Mouse (Mus musculus) erythroblast, embryonic 14.5 days (primary cell): ENCODE data around the gene Lrmda. TPM values are rescaled to one million over a fixed set of nuclear protein-coding genes. Genes with fewer than 3 reads are reported as not detected.

Source experiments
- H3K27me3 ChIP-seq: 2 replicates; pipeline ENCODE4 v1.6.1; 2012; ENCODE audit warnings: inconsistent platforms; ENCODE audit not compliant: control insufficient read depth
- H3K36me3 ChIP-seq: 2 replicates; pipeline ENCODE4 v1.6.1; 2012; ENCODE audit warnings: mild to moderate bottlenecking, inconsistent platforms; ENCODE audit not compliant: control insufficient read depth
- H3K4me1 ChIP-seq: 2 replicates; pipeline ENCODE4 v1.6.1; 2012; ENCODE audit warnings: inconsistent platforms; ENCODE audit not compliant: control insufficient read depth
- H3K4me3 ChIP-seq: replicated peaks from 2 replicates; pipeline ENCODE3; 2012; ENCODE audit warnings: moderate library complexity, mild to moderate bottlenecking, inconsistent platforms
- H3K9me3 ChIP-seq: 2 replicates; pipeline ENCODE4 v1.6.1; 2012; ENCODE audit warnings: low read length, inconsistent platforms, mixed read lengths; ENCODE audit not compliant: control insufficient read depth
- GATA1 ChIP-seq: IDR thresholded peaks from 2 replicates; pipeline ENCODE4 v1.6.1; 2012; ENCODE audit warnings: low read length, inconsistent platforms, mixed read lengths
- TAL1 ChIP-seq: IDR thresholded peaks from 3 replicates; pipeline ENCODE4 v1.6.1; 2012; ENCODE audit warnings: low read length, inconsistent platforms, mixed read lengths
- polyA plus RNA-seq: library from polyadenylated mRNA; stranded (reverse); fragments of >175 nt; gene quantifications from 2 replicates; pipeline ENCODE4 v1.2.3, GENCODE M21; 2012

Gene Lrmda
- polyA plus RNA-seq, 1 experiment = not detected

DNA sequence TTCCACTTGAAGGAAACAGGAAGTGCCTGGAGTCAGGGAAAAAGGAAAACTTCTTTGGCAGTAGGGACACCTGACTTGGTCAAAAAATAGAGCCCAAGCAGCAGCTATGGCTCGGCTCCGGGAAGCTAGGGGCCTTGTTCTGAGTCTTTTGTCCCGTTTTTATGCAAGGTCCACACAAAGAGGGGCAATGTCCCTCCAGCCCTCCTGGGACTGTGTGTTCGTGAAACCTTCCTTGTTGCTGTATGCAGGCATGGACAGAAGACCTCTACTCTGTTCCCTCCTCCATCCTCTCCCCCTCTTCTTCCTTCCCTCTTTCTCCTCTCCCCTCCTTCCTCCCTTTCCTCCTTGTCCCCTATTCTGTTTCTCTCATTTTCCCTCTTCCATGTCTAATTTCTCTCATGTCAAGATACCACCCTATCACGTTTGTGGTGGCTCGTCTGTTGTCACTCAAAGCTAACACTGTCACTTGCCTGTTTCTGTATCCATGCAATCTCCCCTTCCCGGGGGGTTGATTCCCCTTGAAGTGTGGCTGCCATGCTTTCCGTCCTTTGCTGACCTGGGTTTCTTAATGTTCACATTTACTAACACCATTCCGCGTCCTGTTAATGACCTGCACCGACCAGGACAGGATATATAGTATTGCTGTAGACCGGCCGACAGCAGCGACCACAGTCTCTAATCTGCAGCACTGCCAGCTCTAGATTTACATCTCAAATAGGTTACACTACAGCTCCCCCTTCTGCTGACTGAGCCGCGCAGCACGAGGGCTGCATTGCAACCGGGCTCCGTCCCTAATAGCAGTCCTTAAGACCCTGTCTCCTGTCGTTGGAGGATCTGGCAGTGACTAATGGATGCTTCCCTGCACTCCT lies 788.4 kb downstream of the Lrmda start:
- no peak for TF ChIP-seq TAL1
- TF ChIP-seq GATA1 = no peak
- Histone ChIP-seq H3K4me1 (no peaks in the 10 kb centered on the region), H3K4me3 (no peak overlapping the region), H3K36me3 (no peaks in the 10 kb centered on the region), H3K27me3 (no peaks in the 10 kb centered on the region), H3K9me3 (no peaks in the 10 kb centered on the region)

DNA sequence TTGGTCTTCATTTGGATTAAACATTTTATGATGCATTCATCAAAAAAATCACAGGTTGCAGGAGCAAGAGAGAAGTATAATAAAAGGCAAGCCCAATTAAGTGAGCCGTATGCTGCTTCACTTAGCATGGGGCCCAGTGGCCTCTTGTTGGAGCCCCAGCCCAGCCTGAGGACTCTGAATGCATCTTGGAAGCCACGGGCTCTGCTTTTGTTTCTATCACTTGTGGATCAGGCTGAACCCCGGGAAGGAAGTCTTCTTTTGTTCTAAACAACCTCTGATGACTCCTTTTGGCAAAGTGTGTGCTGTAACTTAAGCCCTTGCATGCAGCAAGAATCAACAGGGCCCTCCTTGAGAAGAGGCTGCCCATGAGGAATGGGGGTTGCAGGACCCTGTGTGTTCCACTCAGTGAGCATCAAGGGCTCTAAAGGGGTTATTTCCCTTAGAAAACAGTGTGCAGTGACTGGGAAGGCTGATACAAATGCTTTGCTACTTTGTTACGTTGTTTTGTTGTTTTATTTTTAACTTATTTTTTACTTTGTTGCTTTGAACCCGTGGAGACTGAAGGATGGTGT lies 789.2 kb downstream of the Lrmda start:
- TF ChIP-seq GATA1 = no peak
- TF ChIP-seq TAL1 = no peak
- no peak overlapping the region for H3K4me3 ChIP-seq

DNA sequence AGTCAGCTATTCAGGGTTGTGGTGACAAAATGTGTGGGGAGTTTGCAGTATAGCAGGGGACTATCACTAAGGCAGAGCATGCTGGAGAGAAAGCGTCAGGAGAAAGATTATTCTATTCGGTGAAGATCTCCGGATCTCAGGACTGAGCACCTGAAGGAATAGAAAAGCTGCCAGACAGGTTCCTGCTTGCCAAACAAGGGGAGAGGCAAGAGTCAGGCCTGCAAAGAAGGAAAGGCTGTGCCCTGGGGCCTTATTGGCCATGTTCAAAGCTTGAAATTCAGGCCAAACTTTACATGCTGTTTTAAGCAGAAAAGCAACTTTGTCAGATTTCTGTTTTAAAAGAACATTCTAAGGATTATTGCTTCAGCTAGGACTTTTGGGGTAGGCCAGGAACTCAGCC lies 789.7 kb downstream of the Lrmda start:
- H3K9me3 ChIP-seq = no peaks in the 10 kb centered on the region
- H3K4me3 ChIP-seq = no peak overlapping the region
- H3K4me1 ChIP-seq = no peaks in the 10 kb centered on the region
- no peaks in the 10 kb centered on the region for H3K27me3 ChIP-seq
- TF ChIP-seq TAL1 = no peak
- no peak for TF ChIP-seq GATA1
- no peaks in the 10 kb centered on the region for H3K36me3 ChIP-seq

More for the DNA sequence above, 789.2 kb downstream of the Lrmda start:
- Histone ChIP-seq H3K27me3 (no peaks in the 10 kb centered on the region), H3K36me3 (no peaks in the 10 kb centered on the region), H3K4me1 (no peaks in the 10 kb centered on the region), H3K9me3 (no peaks in the 10 kb centered on the region)

DNA sequence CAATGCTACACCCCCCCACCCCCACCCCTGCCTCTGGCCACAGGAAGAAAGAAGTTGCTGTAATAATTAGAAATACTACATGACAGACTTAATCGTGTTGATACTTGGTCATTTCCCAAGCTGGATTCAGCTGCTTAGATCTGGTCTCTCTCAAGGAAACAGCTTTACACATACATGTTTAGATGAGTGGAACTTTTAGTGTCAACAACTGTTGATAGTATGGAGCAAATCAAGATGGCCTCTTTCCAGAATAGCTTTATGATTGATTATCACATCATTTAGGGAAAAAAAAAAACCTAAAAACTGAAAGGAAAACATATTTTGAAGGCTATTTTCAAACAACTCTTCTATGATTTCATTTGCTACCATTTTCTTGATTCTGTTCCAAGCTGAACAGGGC lies 791.0 kb downstream of the Lrmda start:
- Histone ChIP-seq H3K9me3 (no peaks in the 10 kb centered on the region), H3K36me3 (no peaks in the 10 kb centered on the region), H3K4me3 (no peak overlapping the region), H3K27me3 (no peaks in the 10 kb centered on the region), H3K4me1 (no peaks in the 10 kb centered on the region)
- TF ChIP-seq TAL1 (no peak), GATA1 (no peak)

DNA sequence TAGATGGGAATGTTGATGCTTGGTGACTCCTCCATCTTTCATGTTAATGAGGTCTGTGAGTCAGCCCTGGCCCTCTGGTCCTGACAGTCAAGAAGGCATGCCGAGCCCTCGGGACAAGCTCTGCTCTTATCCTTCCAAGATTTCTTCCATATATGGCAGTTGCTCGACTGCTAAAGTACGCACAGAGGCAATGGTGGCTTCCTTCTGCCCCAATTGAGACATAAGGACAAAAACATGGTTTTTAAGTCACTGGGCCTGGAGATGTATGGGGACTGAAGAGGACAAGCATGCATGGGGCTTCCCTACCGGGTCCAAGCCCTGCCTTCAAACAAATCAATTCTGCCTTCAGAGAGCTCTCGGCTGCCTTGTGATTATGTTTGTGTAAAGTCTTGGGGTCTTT lies 793.3 kb downstream of the Lrmda start:
- no peaks in the 10 kb centered on the region for H3K9me3 ChIP-seq
- H3K4me3 ChIP-seq = no peak overlapping the region
- H3K4me1 ChIP-seq = no peaks in the 10 kb centered on the region
- H3K36me3 ChIP-seq = no peaks in the 10 kb centered on the region
- H3K27me3 ChIP-seq = no peaks in the 10 kb centered on the region
- TF ChIP-seq TAL1 (no peak), GATA1 (no peak)

DNA sequence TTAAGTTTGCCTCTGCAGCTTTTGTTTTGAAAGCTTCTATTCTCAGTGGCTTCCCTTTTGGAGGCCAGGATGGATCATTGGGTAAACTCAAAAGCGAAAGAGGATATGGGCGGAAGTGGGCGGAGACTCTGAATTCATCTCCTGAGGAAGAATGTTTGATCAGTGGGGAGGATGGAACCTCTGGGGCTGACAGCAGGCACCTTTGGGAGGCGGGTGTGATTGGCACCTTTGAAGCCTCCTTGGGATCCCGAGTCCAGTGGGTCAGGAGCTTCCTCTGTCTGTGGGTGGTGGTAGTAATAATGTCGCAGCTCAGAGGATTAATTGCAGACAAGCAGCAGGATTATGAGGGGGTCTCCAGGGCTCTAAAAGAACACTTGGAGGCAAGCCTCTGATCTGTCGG lies 793.9 kb downstream of the Lrmda start:
- Histone ChIP-seq H3K9me3 (no peaks in the 10 kb centered on the region), H3K4me1 (no peaks in the 10 kb centered on the region)
- TF ChIP-seq GATA1 = no peak
- TF ChIP-seq TAL1 = no peak

DNA sequence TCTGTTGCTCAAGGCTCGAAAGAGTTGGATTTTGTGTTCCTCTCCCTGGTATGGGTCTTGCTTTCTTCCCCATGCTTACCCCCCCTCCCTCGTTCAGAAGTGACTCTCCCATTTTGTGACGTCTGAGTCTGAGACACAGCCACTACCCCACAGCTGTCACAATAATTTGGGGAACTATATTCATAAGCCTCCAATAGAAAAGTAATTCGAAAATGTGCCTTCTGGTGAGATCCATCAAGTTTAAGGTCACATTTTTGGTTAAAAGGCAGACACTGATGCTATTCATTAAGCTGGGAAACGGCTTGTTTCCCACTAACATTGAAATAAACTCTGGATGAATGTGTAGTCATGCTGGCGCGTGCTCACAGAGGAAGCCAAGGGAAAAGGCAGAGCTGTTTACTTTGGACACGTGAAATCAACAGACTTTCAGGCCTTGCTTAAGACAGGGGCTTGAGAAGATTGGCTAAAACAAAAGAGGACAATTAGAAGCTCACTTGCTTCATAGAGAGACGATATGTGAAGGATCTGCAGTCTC lies 795.4 kb downstream of the Lrmda start:
- Histone ChIP-seq H3K4me3 (no peak overlapping the region), H3K36me3 (no peaks in the 10 kb centered on the region), H3K4me1 (no peaks in the 10 kb centered on the region), H3K27me3 (no peaks in the 10 kb centered on the region), H3K9me3 (no peaks in the 10 kb centered on the region)
- TF ChIP-seq GATA1 (no peak), TAL1 (no peak)

More for the DNA sequence above, 793.9 kb downstream of the Lrmda start:
- H3K27me3 ChIP-seq = no peaks in the 10 kb centered on the region
- H3K4me3 ChIP-seq = no peak overlapping the region
- H3K36me3 ChIP-seq = no peaks in the 10 kb centered on the region

DNA sequence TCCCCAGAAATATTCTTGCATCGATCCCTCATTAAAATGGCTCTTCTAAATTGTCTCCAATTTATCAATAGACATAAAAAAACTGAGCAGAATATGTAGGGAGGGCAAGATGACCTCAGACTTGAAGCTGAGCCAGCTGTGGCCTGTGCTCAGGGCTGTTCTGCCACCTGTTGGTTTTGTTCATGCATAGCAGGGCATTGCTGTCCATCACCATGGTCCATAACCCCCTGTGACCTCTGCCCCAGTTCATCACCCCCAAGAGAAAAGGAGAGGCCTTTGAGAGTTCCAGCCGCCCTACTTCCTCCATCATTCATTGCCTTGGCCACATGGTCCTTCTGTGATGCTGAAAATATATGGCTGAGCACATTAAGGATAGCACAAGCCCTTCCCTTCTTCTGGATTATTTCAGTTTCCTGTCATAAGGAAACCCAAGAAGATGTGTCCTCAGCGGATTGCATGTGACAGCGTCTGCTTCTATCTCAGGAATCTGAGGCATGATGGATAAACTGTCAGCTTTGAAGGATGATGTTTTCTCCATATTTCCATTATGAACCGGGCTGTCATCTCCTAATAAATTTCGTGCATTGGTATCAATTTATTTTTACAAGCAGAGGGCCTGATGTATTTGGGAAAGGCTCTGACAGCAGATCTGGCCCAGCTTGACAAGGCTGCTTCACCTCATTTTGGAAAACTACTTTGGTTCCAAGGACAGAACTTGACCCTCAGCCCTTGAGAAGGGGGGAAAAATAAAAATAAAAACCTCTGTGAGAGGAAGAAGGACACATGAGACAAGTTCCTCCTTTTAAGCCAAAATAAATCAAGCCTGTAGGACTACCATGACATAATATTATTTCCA lies 798.1 kb downstream of the Lrmda start:
- no peaks in the 10 kb centered on the region for H3K9me3 ChIP-seq
- H3K27me3 ChIP-seq = no peaks in the 10 kb centered on the region
- no peak overlapping the region for H3K4me3 ChIP-seq
- no peaks in the 10 kb centered on the region for H3K36me3 ChIP-seq
- TF ChIP-seq GATA1 (no peak), TAL1 (no peak)
- H3K4me1 ChIP-seq = no peaks in the 10 kb centered on the region

DNA sequence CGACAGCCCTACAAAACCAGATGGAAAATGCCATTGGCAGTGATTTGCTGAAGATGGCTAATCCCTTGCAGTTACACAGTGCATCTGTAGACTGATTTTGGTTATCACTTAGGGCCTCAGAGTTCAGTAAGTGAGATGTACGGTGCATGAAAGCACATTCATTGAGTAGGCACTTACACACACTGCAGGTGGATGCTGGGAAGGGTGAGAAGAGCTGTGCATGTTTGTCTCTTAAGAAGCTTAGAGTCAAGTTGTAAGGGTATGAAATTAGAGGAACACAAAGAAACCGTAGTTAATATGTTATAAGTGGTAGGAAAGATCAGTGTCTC lies 798.7 kb downstream of the Lrmda start:
- TF ChIP-seq TAL1 (no peak), GATA1 (no peak)
- Histone ChIP-seq H3K27me3 (no peaks in the 10 kb centered on the region), H3K4me3 (no peak overlapping the region), H3K9me3 (no peaks in the 10 kb centered on the region), H3K36me3 (no peaks in the 10 kb centered on the region), H3K4me1 (no peaks in the 10 kb centered on the region)
